Mouse (Mus musculus): Measurements from ENCODE around the gene Gpc5.

DNA sequence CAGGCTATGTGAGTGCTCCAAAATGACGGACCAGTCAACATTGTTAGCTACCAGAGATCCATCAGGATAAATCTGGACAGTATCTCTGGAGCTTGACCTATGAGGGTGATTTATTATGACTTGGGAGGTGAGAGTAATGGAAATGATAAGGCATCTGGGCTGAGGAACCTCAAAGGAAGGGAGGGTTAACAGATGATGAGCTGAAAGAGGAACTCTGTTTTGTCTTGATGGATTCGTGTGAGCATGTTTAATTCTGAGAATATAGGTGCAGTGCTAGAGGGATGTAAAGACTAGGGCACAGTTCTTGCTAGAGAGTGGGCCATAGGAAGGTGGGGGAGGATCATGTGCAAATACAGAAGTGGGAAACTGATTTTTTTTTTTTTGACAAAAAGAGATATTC lies 232.2 kb downstream of the Gpc5 start:
- TF ChIP-seq CTCF (IDR thresholded peaks at IDR 0.05; ENCODE audit: control insufficient read depth, insufficient read depth, insufficient replicate concordance, low read depth, low read length), result no peak
- no peak for TF ChIP-seq POLR2A (IDR thresholded peaks at IDR 0.05; ENCODE audit: control insufficient read depth, low read depth, low read length)
